Mouse (Mus musculus) left cerebral cortex, adult 2 months (tissue): ENCODE data around the gene Akirin2. TPM values are rescaled to one million over a fixed set of nuclear protein-coding genes. Genes with fewer than 3 reads are reported as not detected.
A peak's percentile ranks its signal among the peaks of the same experiment; 100 is the strongest.

Experiments used
- DNase-seq, 2 experiments: peaks; one replicate each; pipeline ENCODE4 v3.0.0; 2021 to 2022; ENCODE audit warnings: low spot score in 2 of 2, mixed read lengths in 1 of 2; ENCODE audit errors: extremely low spot score in 1 of 2
- H3K27ac ChIP-seq: fragments of 200-600 bp; 2 replicates; pipeline ENCODE4 v1.8.1; 2022
- H3K4me3 ChIP-seq: fragments of 200-600 bp; 2 replicates; pipeline ENCODE4 v1.8.1; 2022
- CTCF ChIP-seq: fragments of 200-600 bp; IDR thresholded peaks from 2 replicates; pipeline ENCODE4 v1.8.1; 2022; ENCODE audit warnings: antibody characterized with exemption, mild to moderate bottlenecking, moderate library complexity
- intact Hi-C: fragments of 180-260 bp; cut with DNase I; formaldehyde crosslinking; loops from one replicate; pipeline ENCODE4 v1.15.1; 2025
- long read RNA-seq, 2 experiments: library from polyadenylated mRNA; stranded (forward); transcript quantifications; one replicate each; pipeline ENCODE4 v2.0.0; 2021; ENCODE audit warnings: borderline mapping rate in 2 of 2
- total RNA-seq, 2 experiments: library from RNA; stranded (reverse); gene quantifications; 2 replicates each; pipeline ENCODE4 v1.2.3; 2021

Gene Akirin2
- 100 to 1,000 TPM in 1 of 2 experiments, 10 to 100 TPM in 1; 97.9 to 111 TPM for total RNA-seq
- long read RNA-seq, experiment 1, transcript Akirin2-201 (5 exons, 1,397 nt) = major isoform, 67 of 69 reads
- long read RNA-seq, experiment 1, partial matches to known transcripts = 0 of 69 reads
- long read RNA-seq, experiment 1, other reads (novel, unspliced or antisense) = 1 of 69 reads
- long read RNA-seq, experiment 2, transcript Akirin2-201 (5 exons, 1,397 nt) = major isoform, 41 of 42 reads
- long read RNA-seq, experiment 2, partial matches to known transcripts = 0 of 42 reads
- long read RNA-seq, experiment 2, other reads (novel, unspliced or antisense) = 1 of 42 reads

- intact Hi-C loops = loop anchor here (10.0 kb wide), 2 partner anchors 1156 to 1306 kb away; no protein-coding TSS in a partner anchor
- no peak for DNase-seq
- peak within 1 kb of the TSS; percentile 83 for H3K4me3 ChIP-seq
- peak within 1 kb of the TSS; percentile 95 for H3K27ac ChIP-seq
- no peak for TF ChIP-seq CTCF
These were observed at the start of gene Akirin2 for GRCm38 (mm10) chr4:34550748-34551097. Akirin2 (plus strand) TSS chr4:34550937.

DNA sequence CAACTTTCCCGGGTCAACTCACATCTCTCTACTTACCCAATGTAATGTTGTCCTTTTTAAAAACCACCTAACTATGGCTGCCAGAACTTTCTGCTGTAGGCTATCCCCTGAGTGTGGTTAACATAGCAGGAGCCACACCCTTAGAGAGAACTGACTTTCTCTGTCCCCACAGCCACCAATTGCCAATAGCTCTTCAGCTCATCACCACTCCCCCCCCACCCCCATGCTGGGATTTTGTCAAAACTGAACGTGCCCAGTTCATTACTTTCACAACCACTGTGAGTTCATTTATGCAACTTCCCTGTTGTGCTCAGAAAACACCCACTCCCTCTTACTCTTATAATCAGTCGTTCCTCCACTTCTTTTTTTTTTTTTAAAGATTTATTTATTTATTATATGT lies 40.4 kb upstream of the Akirin2 start:
- no peak overlapping the region for H3K4me3 ChIP-seq
- DNase-seq = no peak
- intact Hi-C loops = no loop called here
- H3K27ac ChIP-seq = no peak overlapping the region
- no peak for TF ChIP-seq CTCF

- H3K4me3 ChIP-seq = no peak overlapping the region
- peak in 1 of 2 experiments; percentile 33 for DNase-seq
- 0 out of 2 replicates have a peak overlapping the region, but pooled peaks have one; percentile 51 for H3K27ac ChIP-seq
- no peak for TF ChIP-seq CTCF
- intact Hi-C loops = no loop called here
These were observed 27.9 kb upstream of the Akirin2 start for GRCm38 (mm10) chr4:34522846-34523245.

GRCm38 (mm10) chr4:34523586-34523985 lies 27.2 kb upstream of the Akirin2 start:
- no peak overlapping the region for H3K4me3 ChIP-seq
- intact Hi-C loops = no loop called here
- peak overlapping the region; percentile 51; the same call in 1 of the 2 replicates for H3K27ac ChIP-seq
- DNase-seq = no peak
- TF ChIP-seq CTCF = no peak

- Histone ChIP-seq H3K27ac (no peak overlapping the region), H3K4me3 (no peak overlapping the region)
- DNase-seq = no peak
- no peak for TF ChIP-seq CTCF
- intact Hi-C loops = no loop called here
These were observed 24.0 kb upstream of the Akirin2 start for GRCm38 (mm10) chr4:34526771-34527170.

GRCm38 (mm10) chr4:34528430-34529100 lies 22.2 kb upstream of the Akirin2 start:
- Histone ChIP-seq H3K4me3 (no peak overlapping the region), H3K27ac (no peak overlapping the region)
- intact Hi-C loops = no loop called here
- TF ChIP-seq CTCF = no peak
- DNase-seq = no peak

DNA sequence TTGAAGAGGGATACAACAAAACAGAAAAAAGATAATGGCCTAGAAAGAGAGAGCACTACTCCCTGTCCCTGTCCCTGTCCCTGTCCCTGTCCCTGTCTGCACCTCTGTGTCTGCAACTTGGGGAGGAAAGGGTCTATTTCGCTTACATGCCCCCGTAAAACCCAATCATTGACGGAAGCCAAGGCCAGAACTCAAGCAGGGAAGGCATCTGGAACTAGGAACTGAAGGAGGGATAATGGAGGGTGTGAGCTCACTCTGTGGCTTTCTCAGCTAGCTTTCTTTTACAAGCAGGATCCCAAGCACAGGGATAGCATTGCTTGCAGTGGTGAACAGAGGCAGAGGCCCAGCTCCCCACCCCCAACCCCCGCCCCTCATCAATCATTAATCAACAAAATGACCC lies 21.4 kb upstream of the Akirin2 start:
- TF ChIP-seq CTCF = no peak
- intact Hi-C loops = no loop called here
- Histone ChIP-seq H3K4me3 (no peak overlapping the region), H3K27ac (no peak overlapping the region)
- DNase-seq = no peak

DNA sequence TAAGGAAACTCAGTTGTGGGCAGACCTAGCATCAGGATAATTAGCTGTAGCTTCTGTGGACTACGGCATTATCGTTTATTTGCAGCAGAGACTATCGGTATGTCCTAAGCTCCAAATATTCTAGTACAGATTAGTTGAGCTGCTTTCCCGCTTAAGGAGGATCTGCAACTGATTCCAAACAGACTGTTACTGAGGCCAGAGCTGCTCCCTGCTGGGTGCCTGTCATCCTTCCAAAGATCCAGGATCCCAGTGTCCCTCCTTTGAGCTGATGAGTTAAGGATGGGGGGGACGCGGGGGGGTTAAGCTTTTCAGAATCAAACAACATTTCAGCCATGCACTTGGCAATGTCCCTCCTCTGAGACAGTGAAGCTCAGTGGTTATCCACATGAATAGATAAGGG lies 20.8 kb upstream of the Akirin2 start:
- DNase-seq = no peak
- no peak for TF ChIP-seq CTCF
- Histone ChIP-seq H3K27ac (no peak overlapping the region), H3K4me3 (no peak overlapping the region)
- intact Hi-C loops = no loop called here

- intact Hi-C loops = loop anchor here (10.0 kb wide), 2 partner anchors 1155 to 1305 kb away; no protein-coding TSS in a partner anchor
- H3K4me3 ChIP-seq = peak overlapping the region; percentile 83
- no peak for TF ChIP-seq CTCF
- peak overlapping the region; percentile 95 for H3K27ac ChIP-seq
- DNase-seq = peak; percentile 97
These were observed 573 bp upstream of the Akirin2 start for GRCm38 (mm10) chr4:34549981-34550747.

GRCm38 (mm10) chr4:34551098-34551809 lies 517 bp downstream of the Akirin2 start:
- peak; percentile 32 for DNase-seq
- Histone ChIP-seq H3K4me3 (peak overlapping the region; percentile 83), H3K27ac (peak overlapping the region; percentile 95)
- TF ChIP-seq CTCF = no peak
- intact Hi-C loops = loop anchor here (10.0 kb wide), 2 partner anchors 1156 to 1306 kb away; no protein-coding TSS in a partner anchor

- H3K27ac ChIP-seq = peak overlapping the region; percentile 95; the same call in 1 of the 2 replicates
- TF ChIP-seq CTCF = no peak
- intact Hi-C loops = loop anchor here (10.0 kb wide), 2 partner anchors 1157 to 1307 kb away; no protein-coding TSS in a partner anchor
- no peak for DNase-seq
- H3K4me3 ChIP-seq = peak overlapping the region; percentile 83
These were observed 1.2 kb downstream of the Akirin2 start for GRCm38 (mm10) chr4:34551966-34552365.
